Mouse (Mus musculus): Measurements from ENCODE around the gene Icmt. TPM values are rescaled to one million over a fixed set of nuclear protein-coding genes. Genes with fewer than 3 reads are reported as not detected.

Gene Icmt
- polyA plus RNA-seq, 2 experiments: 6.5 to 7.0 TPM

DNA sequence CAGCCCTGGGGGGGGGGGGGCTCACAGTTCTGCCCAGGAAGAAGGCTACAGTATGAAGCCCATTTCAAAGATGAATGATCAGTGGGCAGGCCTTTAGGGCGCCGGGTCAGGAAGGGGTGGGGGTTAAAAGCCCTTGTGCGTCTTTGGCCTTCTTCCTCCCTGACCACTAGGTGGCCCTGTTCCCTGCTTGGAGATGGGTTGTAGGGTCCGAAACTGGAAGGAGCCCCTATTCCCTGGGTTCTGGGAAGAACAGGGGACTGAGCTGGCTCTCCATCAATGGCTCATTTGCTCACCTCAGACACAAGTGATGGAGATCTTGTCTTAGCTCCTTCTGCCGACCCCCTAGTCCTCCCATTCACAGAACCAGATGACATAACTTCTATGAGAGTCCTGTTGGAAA is 46.3 kb downstream of the Icmt start:
- no peak for TF ChIP-seq EP300 (IDR thresholded peaks at IDR 0.05; ENCODE audit: low read depth)
- TF ChIP-seq CTCF (IDR thresholded peaks at IDR 0.05; ENCODE audit: low read depth): peak; percentile 76
- no peak for DNase-seq (ENCODE audit: low read depth in 3 of 3, low spot score in 3 of 3)
- Histone ChIP-seq H3K4me1 (replicated peaks; ENCODE audit: control insufficient read depth in 2 of 2, insufficient read depth in 2 of 2, low read length in 1 of 2) (peaks cover 0 to 12% of the 10 kb centered on the region in 2 experiments; a peak in 2 of 4 replicates), H3K9me3 (ENCODE audit: control insufficient read depth, low read length) (no peaks in the 10 kb centered on the region), H3K27ac (no peak overlapping the region), H3K4me3 (ENCODE audit: insufficient read depth in 1 of 2, low read depth in 2 of 2, low read length in 2 of 2) (no peak overlapping the region), H3K27me3 (ENCODE audit: control insufficient read depth, insufficient read depth, low read length) (peaks cover 25% of the 10 kb centered on the region), H3K36me3 (replicated peaks; ENCODE audit: control insufficient read depth, insufficient read depth, low read depth) (no peaks in the 10 kb centered on the region), H3K9ac (replicated peaks) (no peak overlapping the region), H3K4me2 (ENCODE audit: low read depth) (no peak overlapping the region)
- ATAC-seq (ENCODE audit: insufficient read depth): no peak
- WGBS (ENCODE audit: insufficient replicate concordance): 9% methylated on average over 5 of the region's 5 CpGs

DNA sequence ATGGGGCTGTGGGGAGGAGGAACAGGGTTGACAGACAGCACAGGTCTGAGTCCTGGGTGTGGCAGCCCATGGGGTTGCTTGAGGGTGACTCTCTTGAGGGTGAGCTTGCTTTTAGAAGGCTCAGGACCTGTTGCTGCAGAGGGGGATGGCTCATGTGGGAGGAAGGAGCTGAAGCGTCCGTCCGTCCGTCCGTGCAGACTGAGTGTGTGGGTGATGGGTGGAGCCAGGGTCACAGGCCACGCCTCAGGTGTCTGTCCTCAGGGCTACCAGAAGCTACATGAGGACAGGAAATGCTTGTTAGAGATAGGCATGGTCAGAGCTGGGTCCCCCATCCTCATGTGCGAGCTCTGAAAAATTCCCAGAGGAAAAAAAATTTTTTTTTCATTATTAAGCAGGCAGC is 47.6 kb downstream of the Icmt start:
- Histone ChIP-seq H3K27me3 (ENCODE audit: control insufficient read depth, insufficient read depth, low read length) (peaks cover 13% of the 10 kb centered on the region), H3K4me2 (ENCODE audit: low read depth) (no peak overlapping the region), H3K36me3 (replicated peaks; ENCODE audit: control insufficient read depth, insufficient read depth, low read depth) (no peaks in the 10 kb centered on the region), H3K4me1 (replicated peaks; ENCODE audit: control insufficient read depth in 2 of 2, insufficient read depth in 2 of 2, low read length in 1 of 2) (peaks cover 0 to 12% of the 10 kb centered on the region in 2 experiments; a peak in 2 of 4 replicates), H3K9ac (replicated peaks) (no peak overlapping the region), H3K27ac (no peak overlapping the region), H3K4me3 (ENCODE audit: insufficient read depth in 1 of 2, low read depth in 2 of 2, low read length in 2 of 2) (no peak overlapping the region), H3K9me3 (ENCODE audit: control insufficient read depth, low read length) (no peaks in the 10 kb centered on the region)
- TF ChIP-seq EP300 (IDR thresholded peaks at IDR 0.05; ENCODE audit: low read depth): no peak
- TF ChIP-seq CTCF (IDR thresholded peaks at IDR 0.05; ENCODE audit: low read depth): no peak
- 7% methylated on average over 7 of the region's 7 CpGs for WGBS (ENCODE audit: insufficient replicate concordance)
- DNase-seq (ENCODE audit: low read depth in 3 of 3, low spot score in 3 of 3) (no peak), ATAC-seq (ENCODE audit: insufficient read depth) (peak; percentile 32; the same call in 1 of the 2 replicates)

DNA sequence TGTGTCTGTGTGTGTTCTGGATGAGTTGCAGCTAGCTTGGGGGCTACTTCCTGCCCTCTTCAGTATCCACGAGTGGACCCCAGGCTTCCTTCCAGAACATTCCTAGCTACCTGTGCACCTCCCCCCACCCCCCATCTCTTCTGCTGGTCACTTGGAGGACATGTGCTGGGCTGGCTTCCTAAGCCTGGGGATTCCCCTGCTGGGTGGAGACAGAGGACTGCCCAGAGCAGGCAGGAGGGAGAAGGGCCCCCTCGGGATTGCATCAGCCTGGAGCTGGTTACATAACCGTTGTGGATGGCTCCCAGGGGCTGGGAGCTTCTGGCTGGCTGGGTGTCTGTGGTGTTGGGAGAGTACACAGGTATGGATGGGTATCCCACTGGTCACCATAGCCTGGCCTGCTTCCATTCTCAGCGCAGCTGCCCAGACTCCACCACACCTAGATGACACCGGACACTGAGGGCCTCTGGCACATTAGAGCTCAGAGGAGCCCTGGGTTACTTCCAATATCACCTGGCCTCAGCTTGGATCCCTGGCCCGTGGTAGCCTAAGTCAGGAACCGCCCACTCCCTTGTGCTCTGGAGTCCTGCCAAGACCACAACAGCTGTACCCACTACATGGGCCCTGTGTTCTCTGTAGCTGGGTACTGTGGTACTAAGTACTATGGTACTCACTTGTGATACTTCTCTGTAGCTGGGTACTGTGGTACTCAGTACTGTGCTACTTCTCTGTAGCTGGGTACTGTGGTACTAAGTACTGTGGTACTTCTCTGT is 48.3 kb downstream of the Icmt start:
- Histone ChIP-seq H3K36me3 (replicated peaks; ENCODE audit: control insufficient read depth, insufficient read depth, low read depth) (no peaks in the 10 kb centered on the region), H3K27me3 (ENCODE audit: control insufficient read depth, insufficient read depth, low read length) (peaks cover 9% of the 10 kb centered on the region), H3K4me1 (replicated peaks; ENCODE audit: control insufficient read depth in 2 of 2, insufficient read depth in 2 of 2, low read length in 1 of 2) (peaks cover 0 to 12% of the 10 kb centered on the region in 2 experiments; a peak in 2 of 4 replicates), H3K9ac (replicated peaks) (no peak overlapping the region), H3K4me2 (ENCODE audit: low read depth) (no peak overlapping the region), H3K27ac (no peak overlapping the region), H3K4me3 (ENCODE audit: insufficient read depth in 1 of 2, low read depth in 2 of 2, low read length in 2 of 2) (no peak overlapping the region), H3K9me3 (ENCODE audit: control insufficient read depth, low read length) (no peaks in the 10 kb centered on the region)
- peak; percentile 69 for ATAC-seq (ENCODE audit: insufficient read depth)
- no peak for TF ChIP-seq EP300 (IDR thresholded peaks at IDR 0.05; ENCODE audit: low read depth)
- TF ChIP-seq CTCF (IDR thresholded peaks at IDR 0.05; ENCODE audit: low read depth): no peak
- WGBS (ENCODE audit: insufficient replicate concordance): 38% methylated on average over 7 of the region's 7 CpGs
- peak in 1 of 3 experiments; percentile 35 for DNase-seq (ENCODE audit: low read depth in 3 of 3, low spot score in 3 of 3)

DNA sequence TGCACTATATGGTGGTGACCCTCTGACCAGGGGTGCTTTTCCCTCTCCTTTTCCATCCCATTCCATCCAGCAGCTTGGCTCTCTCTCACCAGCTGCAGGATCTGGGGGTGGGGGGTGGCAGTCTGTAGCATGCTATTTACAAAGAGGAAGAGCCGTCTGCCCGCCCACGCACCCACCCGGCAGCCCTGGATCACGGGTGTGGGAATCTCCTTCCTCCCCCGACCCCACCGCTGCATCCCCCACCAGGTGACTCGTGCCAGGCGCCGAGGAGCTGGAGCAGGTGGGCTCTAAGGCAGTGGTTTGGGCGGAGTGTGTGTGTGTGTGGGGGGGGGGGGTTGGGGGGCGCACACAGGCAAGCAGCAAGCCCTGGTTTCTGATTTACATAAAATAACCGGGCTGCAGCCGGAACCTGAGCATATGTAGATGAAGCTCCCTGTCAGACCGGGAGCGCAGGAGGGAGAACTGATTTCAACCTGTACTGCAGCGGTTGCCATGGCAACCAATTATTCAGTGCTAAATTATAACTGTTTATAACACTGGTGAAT is 52.9 kb downstream of the Icmt start:
- WGBS (ENCODE audit: insufficient replicate concordance): 9% methylated on average over 17 of the region's 17 CpGs
- no peak overlapping the region for H3K4me3 ChIP-seq (ENCODE audit: insufficient read depth in 1 of 2, low read depth in 2 of 2, low read length in 2 of 2)

DNA sequence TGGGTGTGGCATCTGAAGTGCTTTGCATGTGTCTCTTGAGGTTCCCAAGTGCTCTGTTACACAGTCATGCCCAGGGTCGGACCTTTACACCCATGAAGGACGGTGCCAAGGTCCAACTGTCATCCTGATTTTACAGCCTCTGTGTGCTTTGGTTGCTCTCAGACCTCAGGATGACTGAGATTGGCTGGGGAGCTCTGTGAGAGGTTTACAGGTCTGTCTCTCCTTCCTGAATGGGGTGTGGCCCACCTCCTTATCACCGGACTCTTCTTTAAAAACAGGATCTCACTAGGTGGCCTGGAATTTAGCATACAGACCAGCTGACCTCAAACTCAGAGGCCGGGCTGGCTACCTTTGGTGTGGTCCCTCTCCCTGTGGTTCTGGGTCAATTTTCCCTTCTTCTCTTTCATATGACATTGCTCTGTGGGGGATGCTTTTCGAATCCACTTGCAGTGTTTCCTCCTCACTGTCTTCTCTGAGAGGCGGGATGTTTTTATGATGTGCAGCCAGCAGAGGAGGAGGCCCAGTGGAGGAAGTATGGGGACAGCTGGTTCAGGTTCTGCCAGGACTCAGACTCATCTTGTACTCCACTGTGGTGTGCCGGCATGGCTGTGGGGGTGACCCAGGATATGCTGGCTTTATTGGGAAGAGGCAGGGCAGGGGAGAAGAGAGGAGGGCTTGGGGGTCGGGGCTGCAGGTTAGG is 53.8 kb downstream of the Icmt start:
- WGBS (ENCODE audit: insufficient replicate concordance): 23% methylated on average over 8 of the region's 8 CpGs
- no peak overlapping the region for H3K4me2 ChIP-seq (ENCODE audit: low read depth)
- ATAC-seq (ENCODE audit: insufficient read depth): no peak

More for the DNA sequence above, 52.9 kb downstream of the Icmt start:
- ATAC-seq (ENCODE audit: insufficient read depth): no peak
- Histone ChIP-seq H3K4me1 (replicated peaks; ENCODE audit: control insufficient read depth in 2 of 2, insufficient read depth in 2 of 2, low read length in 1 of 2) (peaks cover 0 to 7% of the 10 kb centered on the region in 2 experiments; a peak in 2 of 4 replicates), H3K9me3 (ENCODE audit: control insufficient read depth, low read length) (no peaks in the 10 kb centered on the region), H3K36me3 (replicated peaks; ENCODE audit: control insufficient read depth, insufficient read depth, low read depth) (no peaks in the 10 kb centered on the region), H3K27ac (no peak overlapping the region), H3K27me3 (ENCODE audit: control insufficient read depth, insufficient read depth, low read length) (peaks cover 4% of the 10 kb centered on the region; the same call in 1 of the 2 replicates), H3K4me2 (ENCODE audit: low read depth) (no peak overlapping the region), H3K9ac (replicated peaks) (no peak overlapping the region)
- no peak for DNase-seq (ENCODE audit: low read depth in 3 of 3, low spot score in 3 of 3)
- TF ChIP-seq CTCF (IDR thresholded peaks at IDR 0.05; ENCODE audit: low read depth) (no peak), EP300 (IDR thresholded peaks at IDR 0.05; ENCODE audit: low read depth) (no peak)

More for the DNA sequence above, 53.8 kb downstream of the Icmt start:
- TF ChIP-seq CTCF (IDR thresholded peaks at IDR 0.05; ENCODE audit: low read depth) (no peak), EP300 (IDR thresholded peaks at IDR 0.05; ENCODE audit: low read depth) (no peak)
- H3K9me3 ChIP-seq (ENCODE audit: control insufficient read depth, low read length): no peaks in the 10 kb centered on the region
- H3K4me3 ChIP-seq (ENCODE audit: insufficient read depth in 1 of 2, low read depth in 2 of 2, low read length in 2 of 2): no peak overlapping the region
- peaks cover 0 to 3% of the 10 kb centered on the region in 2 experiments; a peak in 1 of 4 replicates for H3K4me1 ChIP-seq (replicated peaks; ENCODE audit: control insufficient read depth in 2 of 2, insufficient read depth in 2 of 2, low read length in 1 of 2)
- DNase-seq (ENCODE audit: low read depth in 3 of 3, low spot score in 3 of 3): no peak
- peaks cover 4% of the 10 kb centered on the region; the same call in 1 of the 2 replicates for H3K27me3 ChIP-seq (ENCODE audit: control insufficient read depth, insufficient read depth, low read length)
- no peak overlapping the region for H3K9ac ChIP-seq (replicated peaks)
- H3K36me3 ChIP-seq (replicated peaks; ENCODE audit: control insufficient read depth, insufficient read depth, low read depth): no peaks in the 10 kb centered on the region
- H3K27ac ChIP-seq: no peak overlapping the region

All from liver, embryonic 14.5 days (tissue).